Mouse (Mus musculus) cerebellum, adult 18-20 months (tissue): ENCODE data around the gene Prps1.
"Not testable (repeated sequence)": the region's sequence is repeated elsewhere in the genome, so short reads cannot be mapped to it uniquely, and the experiment has no call there.

ENCODE experiments used
- DNase-seq, 2 experiments: peaks; one replicate each; pipeline ENCODE4 v3.0.0; 2021

The Prps1 gene

GRCm38 (mm10) chrX:140501401-140502301, 45.2 kb downstream of the Prps1 start:
- no peak for DNase-seq

- DNase-seq, result peak; percentile 36 to 61
Observed at GRCm38 (mm10) chrX:140503905-140504304, 47.5 kb downstream of the Prps1 start.

- DNase-seq, result peak; percentile 11 to 14
Observed at GRCm38 (mm10) chrX:140505497-140506238, 49.3 kb downstream of the Prps1 start.

DNA sequence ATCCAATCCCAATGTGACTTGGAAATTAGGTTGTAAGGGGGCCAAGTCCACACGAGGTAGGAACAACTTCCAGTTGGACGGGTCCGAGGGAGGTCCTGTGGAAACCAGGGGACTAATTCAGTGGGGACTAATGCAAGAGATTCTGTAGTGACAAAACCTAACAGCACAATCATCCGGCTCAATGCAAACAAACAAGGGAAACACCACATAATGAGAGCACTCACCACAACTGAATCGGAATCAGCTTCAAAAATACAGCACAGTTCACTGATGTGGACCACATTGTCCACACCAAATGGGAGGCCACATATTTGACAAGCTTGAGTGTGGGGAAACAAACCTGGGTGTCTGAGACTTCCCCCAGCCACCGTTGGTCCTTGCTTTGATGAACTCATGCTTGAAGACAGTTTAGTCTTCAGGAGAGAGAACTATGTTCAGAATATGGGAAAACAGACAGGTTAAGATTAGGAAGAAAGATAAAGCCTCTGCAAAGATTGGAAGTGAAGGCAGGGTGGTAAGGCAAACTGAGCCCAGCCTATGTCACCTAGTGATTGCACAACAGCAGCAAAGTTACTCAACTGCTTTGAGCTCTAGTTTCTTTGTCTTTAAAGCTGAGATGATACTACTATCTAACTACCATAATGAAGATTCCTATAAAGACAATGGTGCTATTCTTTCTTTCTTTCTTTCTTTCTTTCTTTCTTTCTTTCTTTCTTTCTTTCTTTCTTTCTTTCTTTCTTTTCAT, 50.2 kb downstream of the Prps1 start:
- no peak for DNase-seq

- no peak for DNase-seq
Observed at GRCm38 (mm10) chrX:140507377-140507776, 51.0 kb downstream of the Prps1 start.

GRCm38 (mm10) chrX:140508791-140509190, 52.4 kb downstream of the Prps1 start:
- not testable (repeated sequence) for DNase-seq

GRCm38 (mm10) chrX:140509817-140510216, 53.4 kb downstream of the Prps1 start:
- no peak for DNase-seq

DNA sequence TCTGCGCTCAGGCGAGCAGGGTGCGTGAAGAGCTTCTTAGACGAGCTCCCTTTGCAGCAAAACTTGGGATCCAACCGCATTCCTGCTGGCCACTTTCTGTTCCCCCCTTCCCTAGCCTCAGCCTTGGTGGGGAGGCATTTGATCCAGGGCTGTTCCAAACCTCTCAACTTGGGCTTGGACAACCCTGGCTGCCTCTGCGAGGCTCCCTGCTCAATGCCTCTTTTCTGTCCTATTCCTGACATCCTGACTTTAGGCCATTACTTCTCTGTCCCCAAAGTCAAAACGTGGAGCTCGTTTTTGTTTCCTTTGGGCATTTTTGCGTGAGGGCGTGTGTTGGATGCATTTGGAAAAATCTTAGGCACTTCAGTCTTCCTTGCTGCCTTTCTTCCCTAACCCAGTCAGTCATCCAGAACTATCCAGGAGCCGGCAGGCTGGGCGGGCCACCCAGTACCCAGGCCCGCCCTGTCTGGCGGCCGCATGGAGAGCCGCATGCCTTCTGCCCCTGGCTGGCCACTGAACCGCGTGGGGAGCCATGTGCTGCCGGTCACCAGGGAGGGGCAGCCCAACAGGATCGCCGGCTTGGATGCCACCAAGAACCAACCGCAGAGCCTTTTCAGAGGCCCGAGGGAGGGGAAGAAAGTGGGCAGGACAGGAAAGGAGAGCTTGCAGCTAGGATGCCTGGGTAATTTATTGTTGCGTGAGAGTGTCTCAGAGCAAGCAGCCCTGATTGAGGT, 54.5 kb downstream of the Prps1 start:
- DNase-seq, result peak; percentile 41 to 58

DNA sequence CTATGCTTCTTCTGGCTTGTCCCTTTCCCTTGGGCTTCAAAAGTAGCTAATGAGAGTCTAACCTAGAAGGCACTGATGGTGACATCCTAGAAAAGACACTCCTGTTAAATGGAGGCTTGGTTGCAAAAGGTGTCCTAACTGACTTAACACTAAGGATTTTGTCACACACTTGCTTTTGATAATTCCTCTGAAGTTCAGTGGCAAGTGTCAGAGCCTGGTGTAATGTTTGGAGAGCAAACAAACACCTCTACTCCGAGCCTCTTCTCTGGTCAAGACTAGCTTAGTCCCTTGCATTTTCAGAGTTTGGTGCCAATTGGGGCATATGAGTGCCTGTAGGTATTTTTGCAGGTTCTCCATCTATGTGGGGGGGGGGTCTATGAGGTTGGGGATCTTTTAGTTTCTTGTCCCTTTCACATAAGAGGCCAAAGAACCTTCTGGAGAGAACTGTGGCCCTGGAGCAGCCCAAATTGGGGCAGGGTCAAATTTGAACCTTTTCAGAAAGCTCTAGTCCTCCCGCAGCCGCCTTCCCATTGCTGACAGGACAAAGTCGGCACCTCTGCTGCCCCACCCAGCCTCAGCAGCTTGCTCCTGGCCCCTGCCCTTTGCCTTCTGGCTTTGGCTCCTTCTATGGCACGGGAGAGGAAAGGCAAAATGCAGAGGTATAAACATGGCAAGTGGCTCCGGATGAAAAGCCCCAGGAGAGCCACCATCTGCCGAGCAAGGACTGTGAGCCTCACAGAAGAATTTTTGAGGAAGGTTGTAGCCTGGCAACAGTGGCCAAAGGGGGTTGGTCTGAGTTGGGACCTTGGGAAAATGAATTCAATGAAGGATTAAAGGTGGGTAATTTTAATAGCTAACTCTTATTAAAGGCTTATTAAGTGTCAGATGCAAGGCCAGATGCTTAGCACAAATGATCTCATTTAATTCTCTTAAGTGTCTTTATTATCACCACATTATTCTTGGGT, 55.6 kb downstream of the Prps1 start:
- DNase-seq, result no peak

DNA sequence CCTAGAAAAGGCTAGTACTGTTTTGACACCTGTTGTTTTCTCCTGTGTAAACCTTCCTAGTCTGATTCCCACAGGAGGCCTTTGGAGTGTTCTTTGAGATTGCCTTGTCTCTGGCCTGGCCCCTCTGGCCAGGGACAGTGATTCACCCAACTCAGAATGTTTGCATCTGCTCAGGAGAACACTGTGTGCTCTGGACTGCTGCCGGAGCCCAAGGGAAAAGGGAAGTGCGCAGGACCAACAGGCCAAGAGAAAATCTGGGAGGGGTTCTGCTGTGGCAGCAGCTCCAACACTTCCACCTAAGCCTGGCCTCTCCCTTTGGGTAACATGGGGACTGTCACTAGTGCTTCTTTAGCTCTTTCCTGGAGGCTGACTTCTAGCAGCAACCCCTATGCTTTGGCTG, 57.0 kb downstream of the Prps1 start:
- DNase-seq, result no peak

- no peak for DNase-seq
Observed at GRCm38 (mm10) chrX:140518351-140518750, 61.9 kb downstream of the Prps1 start.

DNA sequence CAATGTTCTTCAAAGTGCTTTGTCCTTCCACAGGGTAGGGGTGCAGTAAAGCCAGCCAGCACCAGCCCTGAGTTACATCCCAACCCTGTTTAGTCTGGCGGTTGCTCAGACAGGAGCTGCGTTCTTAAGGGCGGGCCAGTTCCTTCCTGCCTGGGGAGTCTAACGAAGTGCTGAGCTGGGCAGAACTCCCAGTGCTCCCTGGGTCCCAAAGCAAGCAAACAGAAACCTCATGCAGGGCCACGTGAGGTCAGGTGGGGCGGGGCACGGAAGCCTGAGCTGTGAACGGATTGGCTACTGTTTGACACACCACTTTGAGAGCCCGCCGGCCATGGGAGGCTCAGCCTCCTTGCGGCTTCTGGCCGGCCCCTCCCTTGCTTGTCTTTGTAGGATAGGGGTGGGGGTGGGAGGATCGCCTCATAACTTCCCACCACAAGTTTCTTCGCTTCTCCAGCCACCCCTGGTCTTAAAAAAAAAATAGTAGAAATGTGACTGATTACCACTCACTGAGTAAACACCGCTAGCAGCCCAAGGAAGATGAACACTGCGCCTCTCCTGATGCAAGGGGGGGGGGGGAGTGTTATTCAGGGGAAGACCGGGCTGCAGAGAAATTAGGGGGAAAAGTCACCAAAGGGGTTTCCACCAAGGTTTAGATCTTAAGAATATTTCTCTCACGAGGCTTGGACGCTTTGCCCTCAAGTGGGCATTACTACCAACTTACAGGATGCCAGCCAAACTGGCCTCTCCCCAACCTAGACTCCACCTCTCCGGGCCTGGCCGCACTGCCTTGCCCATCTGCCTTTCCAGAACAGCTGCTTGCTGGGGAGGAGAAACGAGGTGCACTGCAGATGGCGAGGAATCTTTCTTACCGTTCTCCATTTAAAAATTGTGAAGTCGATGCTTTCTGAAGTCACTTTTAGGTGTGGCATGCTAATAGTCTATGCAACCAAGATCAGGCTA, 64.0 kb downstream of the Prps1 start:
- DNase-seq, result peak; percentile 78 to 86

DNA sequence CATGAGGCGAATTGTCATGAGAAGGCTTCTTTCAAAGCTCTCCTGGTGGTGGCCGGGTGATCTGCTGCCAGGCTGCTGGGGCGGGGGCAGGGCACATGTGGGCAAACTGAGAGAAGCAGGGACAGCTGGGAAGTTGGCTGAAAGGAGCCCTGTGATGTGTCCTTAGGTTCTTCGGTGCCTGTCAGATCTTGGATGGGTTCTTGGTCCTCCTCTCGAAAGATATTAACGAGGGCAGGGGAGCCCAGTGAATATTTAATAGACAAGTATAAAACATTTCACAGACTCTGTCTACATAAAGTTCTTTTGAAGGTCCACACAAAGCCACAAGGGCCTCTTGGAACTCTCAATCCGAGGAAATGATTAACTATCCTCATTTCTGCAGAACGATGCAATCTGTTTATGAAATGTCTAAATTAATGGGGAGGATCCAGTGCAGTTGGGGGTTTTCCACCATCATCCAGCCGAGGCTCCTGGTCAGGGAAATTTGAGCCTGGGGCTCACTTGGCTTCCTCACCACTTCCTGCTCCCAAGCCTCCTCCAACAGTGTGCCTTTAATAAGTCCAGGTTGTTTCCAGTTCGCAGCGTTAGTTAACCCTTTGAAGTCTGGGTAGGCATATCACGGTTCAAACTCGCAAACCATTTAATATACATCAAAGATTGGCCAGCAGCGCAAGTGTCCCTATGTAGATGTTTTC, 65.8 kb downstream of the Prps1 start:
- no peak for DNase-seq

DNA sequence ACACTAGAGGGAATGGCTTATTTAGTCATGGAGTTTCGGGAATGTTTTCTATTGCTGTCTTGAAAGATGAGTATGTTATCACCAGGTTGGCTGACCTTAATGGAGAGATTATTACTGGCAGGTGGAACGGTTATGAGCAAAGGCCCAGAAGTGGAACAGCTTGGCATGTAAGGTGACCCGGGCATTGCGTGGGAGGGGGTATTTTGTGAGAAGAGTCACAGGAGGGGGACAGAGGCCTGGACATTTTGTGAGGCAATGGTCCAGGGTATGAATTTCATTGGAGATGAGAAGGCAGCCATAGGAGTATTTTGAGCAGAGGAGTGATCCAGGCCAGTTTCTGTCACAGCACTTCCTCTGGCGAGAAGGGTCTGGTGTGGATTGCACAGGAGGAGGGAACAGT, 67.8 kb downstream of the Prps1 start:
- DNase-seq, result no peak
